ENCODE assay signal across 8 mouse cellular contexts in the genomic region with DNA sequence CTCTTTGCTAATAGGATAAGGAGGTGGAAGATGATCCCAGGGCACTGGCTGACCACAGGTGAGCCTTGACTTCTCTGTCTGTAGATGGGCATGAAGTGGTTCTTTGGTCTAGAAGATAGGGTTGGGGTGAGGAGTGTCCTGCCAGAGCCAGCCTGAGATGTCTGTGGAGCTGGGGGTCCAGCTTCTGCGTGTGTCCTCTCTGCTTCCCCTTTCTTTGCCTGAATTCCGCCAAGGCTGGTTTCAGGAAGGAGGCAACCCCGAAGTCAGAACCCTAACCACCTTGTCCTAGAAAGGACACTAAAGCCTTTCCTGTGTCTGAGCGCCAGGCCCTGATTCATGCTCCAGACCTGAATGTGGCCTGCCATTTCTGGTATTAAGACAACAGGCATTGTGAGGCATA. TPM values are rescaled to one million over a fixed set of nuclear protein-coding genes. Genes with fewer than 3 reads are reported as not detected.
DNase-seq lines count a peak whose midpoint lies in the region; ATAC-seq and TF ChIP-seq lines count a peak whose summit lies in the region.

No protein-coding gene starts in this region.

- DNase-seq in forebrain, embryonic 10.5 days (ENCODE audit: extremely low spot score, low spot score), result no peak
- no peak for DNase-seq in layer of hippocampus, adult 2 months (ENCODE audit: low spot score in 2 of 2)
- DNase-seq in layer of hippocampus, postnatal 36 days, result no peak
- no peak for DNase-seq in embryonic facial prominence, embryonic 10.5 days (ENCODE audit: low spot score)
- DNase-seq in kidney, postnatal 4 days, result no peak
- no peak for DNase-seq in spleen, postnatal 14 days (ENCODE audit: low spot score in 2 of 2)

- WGBS in forebrain, embryonic 10.5 days, result 86% methylated on average over 4 of the region's 4 CpGs
- WGBS in forebrain, embryonic 12.5 days, result 91% methylated on average over 4 of the region's 4 CpGs
- 87% methylated on average over 4 of the region's 4 CpGs for WGBS in embryonic facial prominence, embryonic 10.5 days

- H3K9ac ChIP-seq in forebrain, embryonic 12.5 days, result no peak overlapping the region

- H3K27me3 ChIP-seq in forebrain, embryonic 10.5 days (ENCODE audit: poor library complexity, severe bottlenecking), result no peaks in the 10 kb centered on the region
- H3K27me3 ChIP-seq in forebrain, embryonic 12.5 days, result no peaks in the 10 kb centered on the region
- H3K27me3 ChIP-seq in embryonic facial prominence, embryonic 10.5 days (replicated peaks; ENCODE audit: low read depth, poor library complexity, severe bottlenecking), result no peaks in the 10 kb centered on the region

- H3K27ac ChIP-seq in forebrain, embryonic 10.5 days, result peak overlapping the region; percentile 5; the same call in 1 of the 2 replicates
- no peak overlapping the region for H3K27ac ChIP-seq in forebrain, embryonic 12.5 days
- H3K27ac ChIP-seq in layer of hippocampus, adult 2 months, result peak overlapping the region; percentile 58
- H3K27ac ChIP-seq in embryonic facial prominence, embryonic 10.5 days (replicated peaks), result peak overlapping the region; percentile 70

- no peaks in the 10 kb centered on the region for H3K36me3 ChIP-seq in forebrain, embryonic 10.5 days (replicated peaks)
- no peaks in the 10 kb centered on the region for H3K36me3 ChIP-seq in forebrain, embryonic 12.5 days (replicated peaks)
- no peaks in the 10 kb centered on the region for H3K36me3 ChIP-seq in embryonic facial prominence, embryonic 10.5 days (replicated peaks)

- peaks cover 40% of the 10 kb centered on the region for H3K4me1 ChIP-seq in forebrain, embryonic 10.5 days
- H3K4me1 ChIP-seq in forebrain, embryonic 12.5 days, result peaks cover 24% of the 10 kb centered on the region
- H3K4me1 ChIP-seq in embryonic facial prominence, embryonic 10.5 days, result peaks cover 50% of the 10 kb centered on the region

- no peak overlapping the region for H3K4me3 ChIP-seq in forebrain, embryonic 10.5 days
- H3K4me3 ChIP-seq in forebrain, embryonic 12.5 days (replicated peaks), result no peak overlapping the region
- H3K4me3 ChIP-seq in layer of hippocampus, adult 2 months, result no peak overlapping the region
- no peak overlapping the region for H3K4me3 ChIP-seq in embryonic facial prominence, embryonic 10.5 days

- no peak for ATAC-seq in forebrain, embryonic 12.5 days (ENCODE audit: low FRiP score)
- peak; percentile 57 for ATAC-seq in megakaryocyte progenitor cell, adult 5-6 weeks (replicated peaks; ENCODE audit: poor library complexity)

- TF ChIP-seq CTCF in layer of hippocampus, adult 2 months (conservative IDR thresholded peaks at IDR 0.05), result no peak

- no peaks in the 10 kb centered on the region for H3K9me3 ChIP-seq in forebrain, embryonic 10.5 days
- H3K9me3 ChIP-seq in forebrain, embryonic 12.5 days, result no peaks in the 10 kb centered on the region
- H3K9me3 ChIP-seq in embryonic facial prominence, embryonic 10.5 days, result no peaks in the 10 kb centered on the region

- no peak overlapping the region for H3K4me2 ChIP-seq in forebrain, embryonic 12.5 days

RNA-seq across cellular contexts. Expression of a gene that starts 48.8 kb away (rescaled TPM):
- 64.9 and 67.0 TPM in 2 replicates for polyA plus RNA-seq in forebrain, embryonic 10.5 days (2016; fragmentation: Nextera tagmentation; extraction: Ambion mirVana)
- 102 and 104 TPM in 2 replicates for polyA plus RNA-seq in forebrain, embryonic 12.5 days (2016; fragmentation: Nextera tagmentation; extraction: Ambion mirVana)
- 100 to 1,000 TPM; 171 TPM for total RNA-seq in layer of hippocampus, adult 2 months (2021)
- total RNA-seq in layer of hippocampus, postnatal 36 days (2021), result 100 to 1,000 TPM; 157 to 167 TPM
- 56.5 and 59.5 TPM in 2 replicates for polyA plus RNA-seq in embryonic facial prominence, embryonic 10.5 days (2016; fragmentation: Nextera tagmentation; extraction: Ambion mirVana)
- total RNA-seq in megakaryocyte progenitor cell, adult 5-6 weeks (2015), result 0.59 and 2.1 TPM in 2 replicates
- total RNA-seq in megakaryocyte progenitor cell, adult 5-6 weeks (2017), result 1.2 and 2.7 TPM in 2 replicates

RNA-seq across cellular contexts. Expression of a gene that starts 54.0 kb away (rescaled TPM):
- polyA plus RNA-seq in forebrain, embryonic 10.5 days (2016; fragmentation: Nextera tagmentation; extraction: Ambion mirVana), result 61.7 and 65.1 TPM in 2 replicates
- 50.7 and 53.6 TPM in 2 replicates for polyA plus RNA-seq in forebrain, embryonic 12.5 days (2016; fragmentation: Nextera tagmentation; extraction: Ambion mirVana)
- 10 to 100 TPM; 14.1 to 14.5 TPM for total RNA-seq in layer of hippocampus, adult 2 months (2021)
- total RNA-seq in layer of hippocampus, postnatal 36 days (2021), result 10 to 100 TPM; 18.4 to 19.9 TPM
- 97.3 and 115 TPM in 2 replicates for polyA plus RNA-seq in embryonic facial prominence, embryonic 10.5 days (2016; fragmentation: Nextera tagmentation; extraction: Ambion mirVana)
- total RNA-seq in megakaryocyte progenitor cell, adult 5-6 weeks (2015), result 31.8 and 35.0 TPM in 2 replicates
- total RNA-seq in megakaryocyte progenitor cell, adult 5-6 weeks (2017), result 20.7 and 25.8 TPM in 2 replicates

Comparison
In these comparisons a context has a peak if more than half of its experiments do, and no peak if none do; other contexts are left out.
1. RNA of a gene that starts 48.8 kb away (total RNA-seq): 171 TPM in layer of hippocampus, adult 2 months and 157 to 167 TPM in layer of hippocampus, postnatal 36 days; 0.59 to 2.7 TPM in megakaryocyte progenitor cell, adult 5-6 weeks; every median in the first group is over 10 times any median in the second.